Mouse (Mus musculus) erythroblast, embryonic 14.5 days (primary cell): ENCODE data around the gene Mccc2.

Source experiments
- GATA1 ChIP-seq: IDR thresholded peaks from 2 replicates; pipeline ENCODE4 v1.6.1; 2012; ENCODE audit warnings: low read length, inconsistent platforms, mixed read lengths
- TAL1 ChIP-seq: IDR thresholded peaks from 3 replicates; pipeline ENCODE4 v1.6.1; 2012; ENCODE audit warnings: low read length, inconsistent platforms, mixed read lengths

DNA sequence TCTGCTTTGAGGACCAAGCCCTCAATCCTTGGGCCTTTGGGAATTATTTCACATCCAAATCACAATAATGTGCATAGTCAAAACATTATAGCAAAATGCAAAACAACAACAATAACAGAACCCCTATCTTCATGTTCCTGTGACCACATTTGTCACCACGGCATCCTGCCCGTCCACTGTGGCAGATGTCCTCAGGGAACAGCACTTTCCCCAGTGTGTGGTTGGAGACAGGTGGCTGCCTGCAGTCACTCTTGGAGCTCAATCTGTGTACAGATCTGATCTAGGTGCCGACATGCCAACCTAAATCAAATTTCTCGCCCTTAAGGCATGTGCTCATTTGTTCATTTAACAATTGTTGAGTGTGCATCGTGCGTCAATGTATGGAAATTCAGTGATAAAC is 83.9 kb downstream of the Mccc2 start:
- TF ChIP-seq GATA1 = no peak
- no peak for TF ChIP-seq TAL1
